Comparison of ENCODE assay signal across 8 mouse cellular contexts in the genomic region with DNA sequence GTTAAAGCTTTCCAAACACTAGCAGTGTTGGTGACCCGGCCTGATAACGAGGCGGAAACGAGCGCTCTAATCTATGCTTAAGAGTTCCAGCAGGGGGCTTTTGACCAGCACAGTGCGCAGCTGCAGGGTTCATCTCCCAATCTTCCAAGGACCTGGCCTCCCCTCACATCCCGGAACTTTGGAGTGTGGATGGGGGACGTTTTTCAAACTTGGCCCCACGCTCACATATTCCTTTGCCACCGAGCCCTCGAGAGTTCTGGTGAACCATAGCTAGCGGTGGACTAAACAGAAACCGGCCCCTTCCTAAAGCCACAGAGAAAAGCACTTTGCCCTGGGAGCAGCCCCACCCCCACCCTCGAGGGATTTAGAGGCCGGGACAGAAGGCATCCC. TPM values are rescaled to one million over a fixed set of nuclear protein-coding genes. Genes with fewer than 3 reads are reported as not detected.
DNase-seq lines count a peak whose midpoint lies in the region; ATAC-seq lines count a peak whose summit lies in the region.

No protein-coding gene starts in this region.

- H3K9ac ChIP-seq in neural tube, embryonic 12.5 days: peak overlapping the region; percentile 42

- peak; percentile 62 for ATAC-seq in inflammation-experienced regulatory T-cells, adult 6 months
- peak; percentile 77 for ATAC-seq in neural tube, embryonic 12.5 days (ENCODE audit: low FRiP score, low read depth)
- ATAC-seq in frontal cortex, adult (ENCODE audit: low TSS enrichment): no peak

- H3K27ac ChIP-seq in neural tube, embryonic 12.5 days: no peak overlapping the region

- H3K36me3 ChIP-seq in neural tube, embryonic 12.5 days: no peaks in the 10 kb centered on the region

- WGBS in neural tube, embryonic 12.5 days: under 1% methylated on average over 15 of the region's 15 CpGs

- peaks cover 57% of the 10 kb centered on the region for H3K27me3 ChIP-seq in neural tube, embryonic 12.5 days (replicated peaks)

- DNase-seq in ES-CJ7 (ENCODE audit: low read depth, low spot score): peak; percentile 93
- DNase-seq in adrenal gland, postnatal 14 days: peak; percentile 78
- peak; percentile 18 to 21 for DNase-seq in gastrocnemius, adult 8-10 months (ENCODE audit: low spot score in 2 of 2)
- DNase-seq in lung, adult 18-20 months: peak; percentile 45 to 57
- no peak for DNase-seq in cerebellum, adult 9-11 months

- peak overlapping the region; percentile 90 for H3K4me2 ChIP-seq in neural tube, embryonic 12.5 days (replicated peaks)

- H3K4me3 ChIP-seq in neural tube, embryonic 12.5 days: peak overlapping the region; percentile 37

- no peaks in the 10 kb centered on the region for H3K9me3 ChIP-seq in neural tube, embryonic 12.5 days

- peaks cover 17% of the 10 kb centered on the region for H3K4me1 ChIP-seq in neural tube, embryonic 12.5 days

RNA-seq across cellular contexts. Expression of gene Utf1, which starts 6.3 kb away (rescaled TPM):
- not detected in 2 replicates for total RNA-seq in adrenal gland, postnatal 14 days (2021)
- total RNA-seq in gastrocnemius, adult 8-10 months (2022): not detected
- polyA plus RNA-seq in inflammation-experienced regulatory T-cells, adult 6 months (2017; shearing (Covaris generic)): 1 to 10 TPM; 3.3 to 5.0 (median 3.6) TPM
- not detected in 2 replicates for polyA plus RNA-seq in neural tube, embryonic 12.5 days (2016; fragmentation: Nextera tagmentation; extraction: Ambion mirVana)

RNA-seq across cellular contexts. Expression of gene 6430531B16Rik, which starts 28.7 kb away (rescaled TPM):
- total RNA-seq in adrenal gland, postnatal 14 days (2021): not detected in 2 replicates
- total RNA-seq in gastrocnemius, adult 8-10 months (2022): not detected
- 1 to 10 TPM in 2 of 3 experiments, under 1 TPM in 1; 0.66 to 1.5 (median 1.0) TPM for polyA plus RNA-seq in inflammation-experienced regulatory T-cells, adult 6 months (2017; shearing (Covaris generic))
- polyA plus RNA-seq in neural tube, embryonic 12.5 days (2016; fragmentation: Nextera tagmentation; extraction: Ambion mirVana): 0.26 and 0.34 TPM in 2 replicates

RNA-seq across cellular contexts. Expression of gene Adam8, which starts 42.5 kb away (rescaled TPM):
- 1.5 and 3.0 TPM in 2 replicates for total RNA-seq in adrenal gland, postnatal 14 days (2021)
- total RNA-seq in gastrocnemius, adult 8-10 months (2022): under 1 TPM in 3 of 4 experiments, not detected in 1; 0.22 to 0.54 (median 0.39) TPM
- 10 to 100 TPM in 2 of 3 experiments, 1 to 10 TPM in 1; 8.8 to 59.4 (median 13.1) TPM for polyA plus RNA-seq in inflammation-experienced regulatory T-cells, adult 6 months (2017; shearing (Covaris generic))
- polyA plus RNA-seq in neural tube, embryonic 12.5 days (2016; fragmentation: Nextera tagmentation; extraction: Ambion mirVana): 3.6 and 3.9 TPM in 2 replicates

RNA-seq across cellular contexts. Expression of gene Kndc1, which starts 55.4 kb away (rescaled TPM):
- 0.63 and 0.71 TPM in 2 replicates for total RNA-seq in adrenal gland, postnatal 14 days (2021)
- total RNA-seq in gastrocnemius, adult 8-10 months (2022): under 1 TPM in 1 of 4 experiments, not detected in 3; 0.07 TPM
- polyA plus RNA-seq in inflammation-experienced regulatory T-cells, adult 6 months (2017; shearing (Covaris generic)): under 1 TPM; 0.20 to 0.49 (median 0.38) TPM
- polyA plus RNA-seq in neural tube, embryonic 12.5 days (2016; fragmentation: Nextera tagmentation; extraction: Ambion mirVana): 2.7 and 3.1 TPM in 2 replicates
